Mouse (Mus musculus) spleen, postnatal 36 days (tissue): ENCODE data around the gene Tmem253.
A peak's percentile ranks its signal among the peaks of the same experiment; 100 is the strongest.

ENCODE experiments used
- DNase-seq, 2 experiments: peaks; one replicate each; pipeline ENCODE4 v3.0.0; 2022; ENCODE audit warnings: low spot score in 2 of 2, mixed read lengths in 1 of 2

Tmem253 gene

GRCm38 (mm10) chr14:52008321-52009203 is 6.9 kb upstream of the Tmem253 start:
- DNase-seq: peak; percentile 83

GRCm38 (mm10) chr14:52009361-52009760 is 6.1 kb upstream of the Tmem253 start:
- DNase-seq: no peak

GRCm38 (mm10) chr14:52009841-52010240 is 5.6 kb upstream of the Tmem253 start:
- DNase-seq: no peak

GRCm38 (mm10) chr14:52010446-52011111 is 4.9 kb upstream of the Tmem253 start:
- no peak for DNase-seq

- no peak for DNase-seq
Observed at GRCm38 (mm10) chr14:52011683-52012082, 3.8 kb upstream of the Tmem253 start.

GRCm38 (mm10) chr14:52012085-52012484 is 3.4 kb upstream of the Tmem253 start:
- no peak for DNase-seq

GRCm38 (mm10) chr14:52012553-52012952 is 2.9 kb upstream of the Tmem253 start:
- no peak for DNase-seq

- no peak for DNase-seq
Observed at GRCm38 (mm10) chr14:52013021-52013610, 2.3 kb upstream of the Tmem253 start.

- peak in 1 of 2 experiments; percentile 23 for DNase-seq
Observed at GRCm38 (mm10) chr14:52013771-52014219, 1.7 kb upstream of the Tmem253 start.

- DNase-seq: no peak
Observed at GRCm38 (mm10) chr14:52014271-52014760, 1.1 kb upstream of the Tmem253 start.

GRCm38 (mm10) chr14:52014761-52015311 is 622 bp upstream of the Tmem253 start:
- peak; percentile 38 to 41 for DNase-seq

- no peak for DNase-seq
Observed at GRCm38 (mm10) chr14:52016625-52017405, 1.4 kb downstream of the Tmem253 start.

GRCm38 (mm10) chr14:52017662-52018061 is 2.2 kb downstream of the Tmem253 start:
- DNase-seq: no peak

- DNase-seq: no peak
Observed at GRCm38 (mm10) chr14:52018248-52019050, 3.0 kb downstream of the Tmem253 start.

GRCm38 (mm10) chr14:52019051-52019589 is 3.7 kb downstream of the Tmem253 start:
- DNase-seq: no peak

GRCm38 (mm10) chr14:52019590-52020340 is 4.3 kb downstream of the Tmem253 start:
- DNase-seq: peak; percentile 95 to 97

GRCm38 (mm10) chr14:52020486-52021137 is 5.2 kb downstream of the Tmem253 start, which contains the start of gene Zfp219:
Gene Zfp219, minus strand, starts transcription at chr14:52020733.
- peak; percentile 70 to 75 for DNase-seq

- DNase-seq: no peak
Observed at GRCm38 (mm10) chr14:52021138-52021529, 5.7 kb downstream of the Tmem253 start.
